Mouse (Mus musculus): ENCODE data around the gene Tgm3. TPM values are rescaled to one million over a fixed set of nuclear protein-coding genes. Genes with fewer than 3 reads are reported as not detected.

The Tgm3 gene
- polyA plus RNA-seq (2015; fragmentation: Nextera tagmentation; extraction: Ambion mirVana), result not detected in 2 replicates

DNA sequence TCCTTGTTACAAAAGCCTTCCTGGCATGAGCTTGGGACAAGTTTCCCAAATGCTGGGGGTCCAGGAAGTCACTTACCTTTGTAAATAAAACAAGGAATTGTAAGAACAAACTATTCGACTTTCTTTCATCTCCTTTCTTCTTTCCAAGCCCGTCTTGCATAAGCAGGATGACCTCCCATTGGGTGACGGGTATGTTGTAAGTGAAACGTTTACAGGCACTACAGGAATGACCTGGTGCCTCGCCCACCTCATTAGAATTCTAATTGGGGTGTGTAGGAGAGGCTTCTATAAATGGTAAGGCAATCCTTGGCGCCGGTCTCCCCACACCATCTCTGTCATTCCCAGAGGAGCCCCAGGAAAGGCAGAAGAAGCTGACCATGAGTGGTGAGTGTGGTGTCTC is at the start of gene Tgm3:
TSS of gene Tgm3 (plus strand) at position 324 of the 400 bp plus-strand sequence.
- Histone ChIP-seq H3K9ac (replicated peaks) (no peak within 1 kb of the TSS), H3K27ac (ENCODE audit: low read depth) (no peak within 1 kb of the TSS), H3K9me3 (ENCODE audit: low read length) (no peaks in the 10 kb centered on the region), H3K36me3 (replicated peaks; ENCODE audit: insufficient read depth, low read length) (no peaks in the 10 kb centered on the region), H3K27me3 (ENCODE audit: insufficient read depth, low read length) (no peaks in the 10 kb centered on the region), H3K4me2 (ENCODE audit: low read depth, low read length) (no peak within 1 kb of the TSS), H3K4me1 (ENCODE audit: insufficient read depth) (no peaks in the 10 kb centered on the region), H3K4me3 (ENCODE audit: low read depth, low read length) (no peak within 1 kb of the TSS)
- TF ChIP-seq EP300 (IDR thresholded peaks at IDR 0.05; ENCODE audit: low read depth), result no peak
- DNase-seq (no peak), ATAC-seq (no peak)
- 31% methylated on average over 7 of the region's 7 CpGs for WGBS (ENCODE audit: insufficient replicate concordance)

DNA sequence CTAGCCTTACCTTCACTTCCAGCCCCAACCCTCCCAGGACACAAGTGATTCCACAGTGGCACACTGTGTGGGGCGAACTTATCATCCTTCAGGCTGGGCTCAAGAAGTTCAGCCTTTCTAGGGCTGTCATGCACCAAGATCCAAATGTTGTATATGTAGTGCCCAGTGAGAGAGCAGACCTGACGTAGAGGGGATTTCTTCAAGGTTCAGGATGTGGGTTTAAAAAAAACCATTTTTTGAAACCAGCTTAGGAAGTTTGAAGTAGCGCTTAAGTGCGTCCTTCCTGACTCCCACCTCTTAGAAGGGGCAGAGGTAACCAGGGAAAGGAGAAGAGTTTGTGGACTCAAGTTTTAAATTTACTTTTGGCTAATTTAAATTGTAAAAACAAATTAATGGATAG is 31.5 kb upstream of the Tgm3 start:
- 50% methylated on average over 4 of the region's 4 CpGs for WGBS (ENCODE audit: insufficient replicate concordance)
- Histone ChIP-seq H3K4me1 (ENCODE audit: insufficient read depth) (no peaks in the 10 kb centered on the region), H3K27ac (ENCODE audit: low read depth) (no peak overlapping the region), H3K27me3 (ENCODE audit: insufficient read depth, low read length) (no peaks in the 10 kb centered on the region), H3K4me3 (ENCODE audit: low read depth, low read length) (no peak overlapping the region), H3K36me3 (replicated peaks; ENCODE audit: insufficient read depth, low read length) (no peaks in the 10 kb centered on the region), H3K9me3 (ENCODE audit: low read length) (no peaks in the 10 kb centered on the region), H3K9ac (replicated peaks) (no peak overlapping the region), H3K4me2 (ENCODE audit: low read depth, low read length) (no peak overlapping the region)
- no peak for TF ChIP-seq CTCF (IDR thresholded peaks at IDR 0.05; ENCODE audit: low read depth)
- TF ChIP-seq EP300 (IDR thresholded peaks at IDR 0.05; ENCODE audit: low read depth), result no peak
- ATAC-seq (no peak), DNase-seq (no peak)

DNA sequence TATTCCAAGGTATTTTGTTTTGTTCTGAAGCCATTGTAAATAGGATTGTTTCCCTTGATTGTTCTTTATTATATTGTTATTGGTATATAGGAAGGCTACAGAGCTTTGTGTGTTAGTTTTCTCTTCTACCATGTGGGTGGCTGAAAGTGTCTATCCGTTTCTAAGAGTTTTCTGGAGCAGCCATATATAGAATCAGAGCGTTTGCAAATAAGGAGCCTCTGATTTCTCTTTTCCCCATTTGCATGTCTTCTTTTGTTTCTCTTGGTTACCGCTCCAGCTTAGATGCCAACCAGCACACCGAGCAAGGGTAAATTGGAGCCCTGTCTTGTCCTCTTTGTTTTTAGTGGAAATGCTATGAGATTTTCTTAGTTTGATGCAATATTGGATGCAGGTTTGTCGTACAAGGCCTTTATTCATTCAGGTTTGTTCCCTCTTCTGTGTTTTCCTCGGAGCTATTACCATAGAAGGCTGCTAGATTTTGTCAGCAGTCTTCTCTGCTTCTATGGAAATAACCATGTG is 24.6 kb upstream of the Tgm3 start:
- Histone ChIP-seq H3K27me3 (ENCODE audit: insufficient read depth, low read length) (no peaks in the 10 kb centered on the region), H3K9ac (replicated peaks) (no peak overlapping the region), H3K4me2 (ENCODE audit: low read depth, low read length) (no peak overlapping the region), H3K36me3 (replicated peaks; ENCODE audit: insufficient read depth, low read length) (no peaks in the 10 kb centered on the region), H3K4me3 (ENCODE audit: low read depth, low read length) (no peak overlapping the region), H3K27ac (ENCODE audit: low read depth) (no peak overlapping the region), H3K4me1 (ENCODE audit: insufficient read depth) (no peaks in the 10 kb centered on the region), H3K9me3 (ENCODE audit: low read length) (no peaks in the 10 kb centered on the region)
- TF ChIP-seq CTCF (IDR thresholded peaks at IDR 0.05; ENCODE audit: low read depth), result no peak
- no peak for TF ChIP-seq EP300 (IDR thresholded peaks at IDR 0.05; ENCODE audit: low read depth)
- DNase-seq (no peak), ATAC-seq (no peak)
- WGBS (ENCODE audit: insufficient replicate concordance), result 76% methylated on average over 6 of the region's 6 CpGs

DNA sequence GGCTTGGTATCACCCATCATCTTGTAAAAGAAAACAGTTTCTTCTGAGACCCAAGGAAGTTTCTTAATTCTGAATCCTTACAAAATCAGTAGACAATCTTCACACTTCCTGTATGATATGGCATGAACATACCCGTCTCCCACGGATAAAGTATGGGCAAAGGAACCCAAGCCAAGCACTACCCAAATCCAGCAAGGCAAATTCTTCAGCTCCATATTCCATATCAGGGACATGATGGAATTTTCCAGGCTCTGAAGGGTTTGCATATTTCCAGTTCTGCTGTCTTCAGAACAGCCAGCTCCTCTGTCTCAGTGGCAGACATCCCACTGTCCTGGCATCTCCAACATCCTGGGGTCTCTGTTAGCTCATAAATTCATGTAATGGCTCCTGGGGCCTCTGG is 22.5 kb upstream of the Tgm3 start:
- Histone ChIP-seq H3K27me3 (ENCODE audit: insufficient read depth, low read length) (no peaks in the 10 kb centered on the region), H3K4me2 (ENCODE audit: low read depth, low read length) (no peak overlapping the region), H3K9ac (replicated peaks) (no peak overlapping the region), H3K9me3 (ENCODE audit: low read length) (no peaks in the 10 kb centered on the region), H3K4me1 (ENCODE audit: insufficient read depth) (no peaks in the 10 kb centered on the region), H3K27ac (ENCODE audit: low read depth) (no peak overlapping the region), H3K36me3 (replicated peaks; ENCODE audit: insufficient read depth, low read length) (no peaks in the 10 kb centered on the region), H3K4me3 (ENCODE audit: low read depth, low read length) (no peak overlapping the region)
- ATAC-seq, result no peak
- no peak for DNase-seq
- WGBS (ENCODE audit: insufficient replicate concordance), result 86% methylated on average over 2 of the region's 2 CpGs
- TF ChIP-seq CTCF (IDR thresholded peaks at IDR 0.05; ENCODE audit: low read depth), result no peak
- TF ChIP-seq EP300 (IDR thresholded peaks at IDR 0.05; ENCODE audit: low read depth), result no peak

DNA sequence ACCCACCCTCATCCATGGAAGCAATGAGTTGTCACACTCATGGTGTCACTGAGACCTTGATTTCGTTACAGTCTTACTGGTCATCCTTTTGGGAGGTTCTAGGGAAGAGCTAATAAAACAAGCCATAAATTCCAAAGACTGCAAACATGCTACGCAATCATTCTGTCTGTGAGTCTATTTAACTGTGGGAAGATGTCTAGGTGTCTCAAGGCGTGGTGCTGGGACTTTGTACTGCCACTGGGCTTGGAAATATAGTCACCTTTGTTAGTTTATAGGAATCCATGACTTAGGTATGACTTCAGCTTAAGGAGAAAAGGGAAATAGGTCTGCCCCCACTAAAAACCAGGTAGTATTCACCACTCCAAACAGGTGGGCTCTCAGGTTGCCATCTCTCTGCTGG is 17.7 kb upstream of the Tgm3 start:
- DNase-seq, result no peak
- 64% methylated on average over 3 of the region's 3 CpGs for WGBS (ENCODE audit: insufficient replicate concordance)
- TF ChIP-seq EP300 (IDR thresholded peaks at IDR 0.05; ENCODE audit: low read depth) (no peak), CTCF (IDR thresholded peaks at IDR 0.05; ENCODE audit: low read depth) (no peak)
- Histone ChIP-seq H3K4me1 (ENCODE audit: insufficient read depth) (no peaks in the 10 kb centered on the region), H3K4me2 (ENCODE audit: low read depth, low read length) (no peak overlapping the region), H3K36me3 (replicated peaks; ENCODE audit: insufficient read depth, low read length) (no peaks in the 10 kb centered on the region), H3K27ac (ENCODE audit: low read depth) (no peak overlapping the region), H3K9me3 (ENCODE audit: low read length) (no peaks in the 10 kb centered on the region), H3K9ac (replicated peaks) (no peak overlapping the region), H3K27me3 (ENCODE audit: insufficient read depth, low read length) (no peaks in the 10 kb centered on the region), H3K4me3 (ENCODE audit: low read depth, low read length) (no peak overlapping the region)
- no peak for ATAC-seq

DNA sequence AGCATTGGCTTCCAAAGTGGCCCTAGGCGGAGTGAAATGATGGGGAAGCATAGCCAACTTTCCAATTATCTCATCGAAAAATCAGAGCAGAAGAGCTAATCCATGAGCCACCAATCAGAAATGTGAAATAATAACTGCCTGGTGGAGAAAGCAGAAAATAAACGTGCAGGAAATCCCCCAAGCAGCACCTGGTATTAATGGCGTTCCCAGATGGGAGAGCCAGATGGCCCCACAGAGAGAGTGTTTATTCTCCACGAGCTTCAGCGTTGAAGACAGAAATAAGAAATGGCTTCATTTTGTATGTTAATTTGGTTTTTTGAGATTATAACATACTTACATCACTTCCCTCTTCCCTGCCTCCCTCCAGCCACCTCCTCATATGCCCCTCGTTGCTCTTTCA is 13.7 kb upstream of the Tgm3 start:
- WGBS (ENCODE audit: insufficient replicate concordance), result 70% methylated on average over 7 of the region's 7 CpGs
- H3K36me3 ChIP-seq (replicated peaks; ENCODE audit: insufficient read depth, low read length), result no peaks in the 10 kb centered on the region
- H3K4me1 ChIP-seq (ENCODE audit: insufficient read depth), result no peaks in the 10 kb centered on the region
- no peak overlapping the region for H3K4me3 ChIP-seq (ENCODE audit: low read depth, low read length)
- H3K27me3 ChIP-seq (ENCODE audit: insufficient read depth, low read length), result no peaks in the 10 kb centered on the region
- H3K27ac ChIP-seq (ENCODE audit: low read depth), result no peak overlapping the region
- no peak for TF ChIP-seq EP300 (IDR thresholded peaks at IDR 0.05; ENCODE audit: low read depth)
- no peak for TF ChIP-seq CTCF (IDR thresholded peaks at IDR 0.05; ENCODE audit: low read depth)
- H3K9ac ChIP-seq (replicated peaks), result no peak overlapping the region
- H3K9me3 ChIP-seq (ENCODE audit: low read length), result no peaks in the 10 kb centered on the region
- DNase-seq (no peak), ATAC-seq (no peak)
- H3K4me2 ChIP-seq (ENCODE audit: low read depth, low read length), result no peak overlapping the region

DNA sequence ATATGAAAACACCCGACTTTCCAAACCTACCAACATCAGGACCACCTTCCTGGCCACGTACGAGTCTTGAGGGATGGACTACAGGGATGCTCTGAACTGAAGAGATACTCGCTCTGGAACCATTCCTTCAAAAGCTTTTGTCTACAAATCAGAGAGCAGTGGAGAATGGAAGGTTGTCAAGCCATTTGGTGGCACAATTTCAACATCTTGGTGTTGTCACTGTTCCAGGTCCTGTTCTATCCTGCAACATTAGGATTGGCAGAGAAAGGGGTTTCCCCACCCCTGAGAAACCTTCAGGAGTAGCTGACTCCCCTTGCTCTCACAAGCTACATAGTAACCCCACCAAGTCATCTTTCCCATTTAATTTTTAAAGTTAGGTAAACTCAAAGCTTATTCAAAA is 12.9 kb upstream of the Tgm3 start:
- H3K27me3 ChIP-seq (ENCODE audit: insufficient read depth, low read length), result no peaks in the 10 kb centered on the region
- H3K9me3 ChIP-seq (ENCODE audit: low read length), result no peaks in the 10 kb centered on the region
- no peak for ATAC-seq
- DNase-seq, result no peak
- no peak overlapping the region for H3K27ac ChIP-seq (ENCODE audit: low read depth)
- no peak overlapping the region for H3K4me3 ChIP-seq (ENCODE audit: low read depth, low read length)
- 74% methylated on average over 4 of the region's 4 CpGs for WGBS (ENCODE audit: insufficient replicate concordance)
- TF ChIP-seq EP300 (IDR thresholded peaks at IDR 0.05; ENCODE audit: low read depth) (no peak), CTCF (IDR thresholded peaks at IDR 0.05; ENCODE audit: low read depth) (no peak)
- no peak overlapping the region for H3K9ac ChIP-seq (replicated peaks)
- H3K4me2 ChIP-seq (ENCODE audit: low read depth, low read length), result no peak overlapping the region
- H3K36me3 ChIP-seq (replicated peaks; ENCODE audit: insufficient read depth, low read length), result no peaks in the 10 kb centered on the region
- no peaks in the 10 kb centered on the region for H3K4me1 ChIP-seq (ENCODE audit: insufficient read depth)
